Mouse (Mus musculus): Measurements from ENCODE around the gene Ak7.

DNA sequence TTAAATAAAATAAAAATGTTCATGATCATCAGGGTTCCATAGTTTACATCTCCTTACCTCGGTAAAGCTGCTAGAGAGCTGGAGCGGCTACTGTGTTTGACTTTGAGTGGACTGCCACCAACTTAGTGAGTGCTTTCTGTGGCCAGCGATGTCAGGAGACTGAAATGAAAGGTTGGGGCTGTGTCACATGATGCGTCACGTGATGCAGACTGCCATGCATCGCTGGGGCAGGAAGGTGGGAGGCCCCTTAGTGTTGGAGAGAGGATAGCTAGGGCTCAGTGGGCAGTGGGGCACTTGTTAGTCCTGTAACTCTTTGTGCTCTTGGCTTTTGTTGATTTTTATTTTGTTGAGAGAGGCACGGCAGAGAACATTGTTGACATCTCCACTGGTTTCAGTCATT is 9.9 kb upstream of the Ak7 start:
- TF ChIP-seq CTCF (IDR thresholded peaks at IDR 0.05; ENCODE audit: low read depth): no peak
- TF ChIP-seq EP300 (optimal IDR thresholded peaks at IDR 0.05): no peak

Measured in stomach, postnatal 0 days (tissue).